Mouse (Mus musculus): ENCODE data around the gene Ankrd40. TPM values are rescaled to one million over a fixed set of nuclear protein-coding genes. Genes with fewer than 3 reads are reported as not detected.

Gene Ankrd40
- 48.4 and 52.5 TPM in 2 replicates for polyA plus RNA-seq (2012; rRNA removed)

GRCm38 (mm10) chr11:94327693-94328643, at the start of gene Ankrd40:
TSS of gene Ankrd40 (plus strand) at chr11:94328001.

DNA sequence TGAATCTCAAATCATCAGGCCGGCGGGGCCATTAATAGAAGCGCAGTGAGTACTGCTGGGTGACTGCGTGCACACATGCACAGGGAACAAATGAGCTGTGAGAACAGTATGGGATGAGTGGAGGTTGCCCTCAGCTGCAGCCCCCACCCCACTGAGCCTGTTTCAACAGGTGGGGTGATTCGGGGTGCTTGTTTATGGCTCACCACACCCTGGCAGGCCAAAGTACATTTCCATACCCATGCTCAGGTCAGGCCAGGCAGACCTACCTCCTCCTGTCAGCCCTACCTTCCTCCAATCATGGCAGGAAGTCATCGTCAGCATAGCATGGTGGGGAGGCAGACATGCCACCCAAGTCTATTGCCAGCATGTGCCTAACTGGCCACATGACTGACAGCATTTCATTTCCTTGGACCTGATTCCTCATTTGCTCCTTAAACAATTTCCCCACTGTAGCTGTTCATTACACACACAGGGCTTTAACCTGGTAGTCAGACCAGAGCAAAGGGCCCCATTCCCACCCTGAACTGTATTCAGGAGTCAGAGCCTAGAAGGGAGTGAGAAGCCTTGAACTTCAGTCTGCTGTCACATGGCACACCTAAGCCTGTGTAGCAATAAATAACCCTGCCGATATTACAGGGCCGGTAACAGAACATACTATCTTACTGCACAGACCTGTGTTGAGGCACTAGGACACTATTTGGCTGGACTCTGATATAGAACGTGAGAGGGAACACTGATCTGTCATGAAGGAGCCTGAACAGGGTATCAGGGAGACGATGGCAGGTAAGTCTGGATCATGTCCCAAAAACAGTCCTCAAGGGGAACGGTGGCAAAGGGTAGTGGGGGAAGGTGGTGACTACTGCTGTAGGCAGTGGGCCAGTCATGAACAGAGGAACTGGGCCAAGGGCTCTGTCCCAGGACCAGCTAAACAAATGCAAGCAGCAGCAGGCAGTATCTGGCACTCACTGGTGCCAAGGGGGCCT, 46.3 kb upstream of the Ankrd40 start, which contains the start of gene Gm21885:
Gene Gm21885, plus strand, starts transcription at position 675 of the 983 bp plus-strand sequence.

GRCm38 (mm10) chr11:94321931-94322400, 5.8 kb upstream of the Ankrd40 start, which contains the start of gene Luc7l3:
TSS of gene Luc7l3 (minus strand) at chr11:94321988.

Other genes starting within 250 kb of the Ankrd40 start
- gene Tob1, start 116.5 kb upstream of the Ankrd40 start, polyA plus RNA-seq (2012; rRNA removed) = 29.6 and 31.8 TPM in 2 replicates
- gene Wfikkn2, start 82.0 kb upstream of the Ankrd40 start, polyA plus RNA-seq (2012; rRNA removed) = 6.6 and 9.5 TPM in 2 replicates
- not detected in 2 replicates for gene Gm21885, start 46.1 kb upstream of the Ankrd40 start, polyA plus RNA-seq (2012; rRNA removed)
- 220 and 239 TPM in 2 replicates for gene Luc7l3, start 6.0 kb upstream of the Ankrd40 start, polyA plus RNA-seq (2012; rRNA removed)
- 0.63 and 0.79 TPM in 2 replicates for gene Abcc3, start 65.0 kb downstream of the Ankrd40 start, polyA plus RNA-seq (2012; rRNA removed)
- gene Cacna1g, start 146.2 kb downstream of the Ankrd40 start, polyA plus RNA-seq (2012; rRNA removed) = 155 and 233 TPM in 2 replicates
- 0.39 and 0.90 TPM in 2 replicates for gene Spata20, start 158.2 kb downstream of the Ankrd40 start, polyA plus RNA-seq (2012; rRNA removed)
- gene Epn3, start 172.0 kb downstream of the Ankrd40 start, polyA plus RNA-seq (2012; rRNA removed) = 0.85 and 1.1 TPM in 2 replicates
- 3.6 and 3.7 TPM in 2 replicates for gene Mycbpap, start 193.7 kb downstream of the Ankrd40 start, polyA plus RNA-seq (2012; rRNA removed)
- 7.5 and 9.1 TPM in 2 replicates for gene Rsad1, start 221.3 kb downstream of the Ankrd40 start, polyA plus RNA-seq (2012; rRNA removed)
- 0.33 and 3.4 TPM in 2 replicates for gene Chad, start 237.0 kb downstream of the Ankrd40 start, polyA plus RNA-seq (2012; rRNA removed)

Measured in central nervous system, embryonic 14 days (tissue).